Mouse (Mus musculus) left cerebral cortex, postnatal 36 days (tissue): ENCODE data around the gene Mfn2. TPM values are rescaled to one million over a fixed set of nuclear protein-coding genes. Genes with fewer than 3 reads are reported as not detected.
A peak's percentile ranks its signal among the peaks of the same experiment; 100 is the strongest.

ENCODE experiments used
- DNase-seq, 2 experiments: peaks; one replicate each; pipeline ENCODE4 v3.0.0; 2021 to 2022; ENCODE audit warnings: low spot score in 2 of 2, mixed read lengths in 1 of 2
- intact Hi-C: fragments of 180-260 bp; cut with DNase I; formaldehyde crosslinking; loops from one replicate; pipeline ENCODE4 v1.15.1; 2025
- total RNA-seq, 2 experiments: library from RNA; stranded (reverse); gene quantifications; 2 replicates each; pipeline ENCODE4 v1.2.3; 2021

Gene Mfn2
- total RNA-seq = 100 to 1,000 TPM; 181 to 206 TPM

- DNase-seq = peak; percentile 90 to 94
- intact Hi-C loops = no loop called here
These were observed at the start of gene Mfn2 for GRCm38 (mm10) chr4:147904313-147905089. Gene Mfn2, minus strand, starts transcription at chr4:147904704.

- intact Hi-C loops = loop anchor here (2.0 kb wide), 1 partner anchor 55 kb away; no protein-coding TSS in a partner anchor
- no peak for DNase-seq
These were observed 49.1 kb upstream of the Mfn2 start for GRCm38 (mm10) chr4:147953590-147953989.

GRCm38 (mm10) chr4:147947511-147947910 is 43.0 kb upstream of the Mfn2 start:
- no peak for DNase-seq
- intact Hi-C loops = no loop called here

- intact Hi-C loops = no loop called here
- no peak for DNase-seq
These were observed 38.5 kb upstream of the Mfn2 start for GRCm38 (mm10) chr4:147943005-147943404.

GRCm38 (mm10) chr4:147941045-147942020 is 36.8 kb upstream of the Mfn2 start:
- DNase-seq = no peak
- intact Hi-C loops = no loop called here

GRCm38 (mm10) chr4:147940576-147941044 is 36.1 kb upstream of the Mfn2 start, which contains the start of gene 2510039O18Rik:
Gene 2510039O18Rik, plus strand, starts transcription at chr4:147940895.
- peak; percentile 82 to 86 for DNase-seq
- intact Hi-C loops = no loop called here

GRCm38 (mm10) chr4:147940111-147940510 is 35.6 kb upstream of the Mfn2 start:
- peak in 1 of 2 experiments; percentile 23 for DNase-seq
- intact Hi-C loops = no loop called here

- no peak for DNase-seq
- intact Hi-C loops = no loop called here
These were observed 33.9 kb upstream of the Mfn2 start for GRCm38 (mm10) chr4:147938148-147939096.

- DNase-seq = no peak
- intact Hi-C loops = no loop called here
These were observed 33.0 kb upstream of the Mfn2 start for GRCm38 (mm10) chr4:147937486-147937885.

- DNase-seq = no peak
- intact Hi-C loops = no loop called here
These were observed 32.5 kb upstream of the Mfn2 start for GRCm38 (mm10) chr4:147937021-147937420.

- peak; percentile 70 to 72 for DNase-seq
- intact Hi-C loops = no loop called here
These were observed 31.9 kb upstream of the Mfn2 start, which contains the start of gene Plod1 for GRCm38 (mm10) chr4:147936331-147936954. Gene Plod1, minus strand, starts transcription at chr4:147936767.

GRCm38 (mm10) chr4:147935904-147936303 is 31.4 kb upstream of the Mfn2 start:
- no peak for DNase-seq
- intact Hi-C loops = no loop called here

GRCm38 (mm10) chr4:147934611-147935010 is 30.1 kb upstream of the Mfn2 start:
- DNase-seq = no peak
- intact Hi-C loops = no loop called here

GRCm38 (mm10) chr4:147934134-147934533 is 29.6 kb upstream of the Mfn2 start:
- no peak for DNase-seq

GRCm38 (mm10) chr4:147930946-147931345 is 26.4 kb upstream of the Mfn2 start:
- DNase-seq = no peak
- intact Hi-C loops = no loop called here

More at GRCm38 (mm10) chr4:147934134-147934533, 29.6 kb upstream of the Mfn2 start:
- intact Hi-C loops = no loop called here

GRCm38 (mm10) chr4:147928540-147928939 is 24.0 kb upstream of the Mfn2 start:
- intact Hi-C loops = no loop called here
- DNase-seq = no peak

- intact Hi-C loops = no loop called here
These were observed 23.6 kb upstream of the Mfn2 start for GRCm38 (mm10) chr4:147928136-147928535.

GRCm38 (mm10) chr4:147927705-147928104 is 23.2 kb upstream of the Mfn2 start:
- intact Hi-C loops = no loop called here
- DNase-seq = no peak

More at GRCm38 (mm10) chr4:147928136-147928535, 23.6 kb upstream of the Mfn2 start:
- DNase-seq = no peak
